Mouse (Mus musculus): ENCODE data around the gene Zfp382.

DNA sequence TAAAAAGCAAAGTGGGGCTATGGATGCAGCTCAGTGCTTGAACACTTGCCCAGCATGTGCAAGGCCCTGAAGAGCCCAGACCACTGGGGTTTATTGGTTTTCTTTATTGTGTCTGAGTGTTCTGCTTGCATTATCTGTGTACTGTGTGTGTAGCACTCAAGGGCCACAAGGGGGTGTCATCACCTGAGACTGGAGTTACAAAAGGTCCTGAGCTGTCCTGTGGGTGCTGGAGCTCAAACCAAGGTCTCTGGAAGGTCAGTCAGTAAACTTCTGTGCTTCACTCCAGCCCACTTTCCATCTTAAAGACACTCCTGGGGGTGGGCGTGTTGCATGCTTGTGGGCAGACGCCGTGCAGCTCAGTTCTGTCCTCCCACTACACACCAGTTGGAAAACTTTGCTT is 33.8 kb downstream of the Zfp382 start:
- TF ChIP-seq POLR2A (IDR thresholded peaks at IDR 0.05; ENCODE audit: borderline replicate concordance, control insufficient read depth, low read depth, low read length) (no peak), CTCF (IDR thresholded peaks at IDR 0.05; ENCODE audit: control insufficient read depth, insufficient read depth, low read length) (no peak)
